Mouse (Mus musculus) layer of hippocampus, adult 2 months (tissue): ENCODE results near the gene Slit1. TPM values are rescaled to one million over a fixed set of nuclear protein-coding genes. Genes with fewer than 3 reads are reported as not detected.

Source experiments
- DNase-seq, 2 experiments: peaks; one replicate each; pipeline ENCODE4 v3.0.0; 2022; ENCODE audit warnings: low spot score in 2 of 2
- H3K27ac ChIP-seq: fragments of 200-600 bp; 2 replicates; pipeline ENCODE4 v1.8.1; 2022
- H3K4me3 ChIP-seq: fragments of 200-600 bp; 2 replicates; pipeline ENCODE4 v1.8.1; 2022; ENCODE audit warnings: mild to moderate bottlenecking
- CTCF ChIP-seq: fragments of 200-600 bp; conservative IDR thresholded peaks from 2 replicates; pipeline ENCODE4 v1.8.1; 2022; ENCODE audit warnings: antibody characterized with exemption, mild to moderate bottlenecking, moderate library complexity
- total RNA-seq, 2 experiments: library from RNA; stranded (reverse); gene quantifications; 2 replicates each; pipeline ENCODE4 v1.2.3; 2021

Gene Slit1
- total RNA-seq, 2 experiments from 2014 or later: 232 to 244 TPM

- Histone ChIP-seq H3K27ac (no peak overlapping the region), H3K4me3 (no peak overlapping the region)
- TF ChIP-seq CTCF: peak; percentile 51
- no peak for DNase-seq
Measured at GRCm38 (mm10) chr19:41751906-41752305, 8.4 kb upstream of the Slit1 start.

GRCm38 (mm10) chr19:41747436-41747835 is 4.0 kb upstream of the Slit1 start:
- no peak for TF ChIP-seq CTCF
- no peak for DNase-seq

GRCm38 (mm10) chr19:41745941-41746557 is 2.6 kb upstream of the Slit1 start:
- no peak for TF ChIP-seq CTCF
- no peak overlapping the region for H3K4me3 ChIP-seq
- no peak overlapping the region for H3K27ac ChIP-seq
- DNase-seq: peak; percentile 58 to 80

More at GRCm38 (mm10) chr19:41747436-41747835, 4.0 kb upstream of the Slit1 start:
- Histone ChIP-seq H3K27ac (no peak overlapping the region), H3K4me3 (no peak overlapping the region)

- peak overlapping the region; percentile 48 for H3K4me3 ChIP-seq
- H3K27ac ChIP-seq: peak overlapping the region; percentile 89
- no peak for DNase-seq
- no peak for TF ChIP-seq CTCF
Measured at GRCm38 (mm10) chr19:41738896-41739295, 4.6 kb downstream of the Slit1 start.

GRCm38 (mm10) chr19:41738429-41738805 is 5.0 kb downstream of the Slit1 start:
- H3K27ac ChIP-seq: peak overlapping the region; percentile 89
- no peak for TF ChIP-seq CTCF
- DNase-seq: no peak
- peak overlapping the region; percentile 48 for H3K4me3 ChIP-seq

GRCm38 (mm10) chr19:41737657-41738428 is 5.6 kb downstream of the Slit1 start:
- no peak for TF ChIP-seq CTCF
- DNase-seq: peak; percentile 69 to 82
- peak overlapping the region; percentile 48 for H3K4me3 ChIP-seq
- peak overlapping the region; percentile 89 for H3K27ac ChIP-seq

GRCm38 (mm10) chr19:41734685-41735084 is 8.8 kb downstream of the Slit1 start:
- no peak for TF ChIP-seq CTCF
- DNase-seq: peak; percentile 77 to 82
- Histone ChIP-seq H3K4me3 (no peak overlapping the region), H3K27ac (peak overlapping the region; percentile 70)

- Histone ChIP-seq H3K27ac (no peak overlapping the region), H3K4me3 (no peak overlapping the region)
- no peak for TF ChIP-seq CTCF
- no peak for DNase-seq
Measured at GRCm38 (mm10) chr19:41725491-41725890, 18.0 kb downstream of the Slit1 start.

GRCm38 (mm10) chr19:41724831-41725470 is 18.5 kb downstream of the Slit1 start:
- Histone ChIP-seq H3K4me3 (no peak overlapping the region), H3K27ac (no peak overlapping the region)
- DNase-seq: no peak
- TF ChIP-seq CTCF: no peak

- no peak for TF ChIP-seq CTCF
- Histone ChIP-seq H3K4me3 (no peak overlapping the region), H3K27ac (no peak overlapping the region)
- no peak for DNase-seq
Measured at GRCm38 (mm10) chr19:41723337-41723736, 20.1 kb downstream of the Slit1 start.

- no peak for TF ChIP-seq CTCF
- no peak for DNase-seq
- Histone ChIP-seq H3K4me3 (no peak overlapping the region), H3K27ac (no peak overlapping the region; the same call in 1 of the 2 replicates)
Measured at GRCm38 (mm10) chr19:41719436-41719835, 24.0 kb downstream of the Slit1 start.

- Histone ChIP-seq H3K4me3 (no peak overlapping the region), H3K27ac (peak overlapping the region; percentile 40; the same call in 1 of the 2 replicates)
- DNase-seq: no peak
- no peak for TF ChIP-seq CTCF
Measured at GRCm38 (mm10) chr19:41716233-41717218, 26.9 kb downstream of the Slit1 start.
